17 mouse cellular contexts compared by ENCODE assay signal in the genomic region with DNA sequence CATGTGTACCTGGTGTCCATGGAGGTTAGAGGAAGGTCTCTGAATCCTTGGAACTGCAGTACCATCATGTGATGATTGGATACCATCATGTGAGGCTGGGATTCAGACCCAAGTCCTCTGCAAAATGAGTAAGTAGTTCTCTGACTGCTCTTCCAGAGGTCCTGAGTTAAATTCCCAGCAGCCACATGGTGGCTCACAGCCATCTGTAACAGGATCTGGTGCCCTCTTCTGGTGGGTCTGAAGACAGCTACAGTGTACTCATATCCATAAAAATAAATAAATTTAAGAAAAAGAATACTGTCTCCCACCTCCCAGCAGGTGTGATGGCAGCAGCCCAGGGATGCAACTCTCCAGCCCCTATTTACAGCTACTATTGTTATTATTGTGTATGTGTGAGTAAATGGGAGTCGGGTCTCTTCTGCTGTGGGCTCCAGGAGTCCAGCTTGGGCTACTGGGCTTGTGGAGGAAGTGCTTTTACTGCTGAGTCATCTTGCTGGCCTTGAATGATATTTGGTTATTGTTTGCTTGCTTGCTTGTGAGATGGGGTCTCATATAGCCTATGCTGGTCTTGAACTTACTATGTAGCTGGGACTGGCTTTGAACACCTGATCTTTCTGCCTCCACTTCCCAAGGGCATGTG. TPM values are rescaled to one million over a fixed set of nuclear protein-coding genes. Genes with fewer than 3 reads are reported as not detected.
DNase-seq lines count a peak whose midpoint lies in the region; ATAC-seq and TF ChIP-seq lines count a peak whose summit lies in the region.
"Had no signal": no experiment of that assay in that cellular context is flagged by ENCODE, and none has a peak within 500 bp of the region (broad histone marks: within the 10 kb centered on the region; RNA-seq: fewer than 3 reads in every experiment).

No protein-coding gene starts in this region.

- no peak overlapping the region for H3K4me3 ChIP-seq in liver, postnatal 0 days (ENCODE audit: low read depth, low read length)
- no peak overlapping the region for H3K4me3 ChIP-seq in liver, embryonic 11.5 days (ENCODE audit: low read depth, low read length)
- H3K4me3 ChIP-seq: embryonic facial prominence, embryonic 13.5 days; kidney, embryonic 15.5 days; layer of hippocampus, adult 2 months; limb, embryonic 12.5 days; neural tube, embryonic 12.5 days had no signal

- TF ChIP-seq CTCF in liver, postnatal 0 days (IDR thresholded peaks at IDR 0.05; ENCODE audit: low read depth), result peak; percentile 33

- no peak overlapping the region for H3K9ac ChIP-seq in liver, postnatal 0 days (replicated peaks)
- H3K9ac ChIP-seq in liver, embryonic 11.5 days (ENCODE audit: low read depth, low read length), result no peak overlapping the region
- H3K9ac ChIP-seq: embryonic facial prominence, embryonic 13.5 days; kidney, embryonic 15.5 days; limb, embryonic 12.5 days; neural tube, embryonic 12.5 days had no signal

- DNase-seq in liver, postnatal 0 days, result no peak
- no peak for DNase-seq in liver, embryonic 11.5 days (ENCODE audit: low spot score)
- peak; percentile 70 for DNase-seq in ES-CJ7 (ENCODE audit: low read depth, low spot score)
- peak; percentile 13 for DNase-seq in splenic B cell, adult 2 months (ENCODE audit: low read depth, low spot score)
- no peak for DNase-seq in testis, postnatal 10 days (ENCODE audit: low spot score)
- no peak for DNase-seq in cerebellum, adult 9-10 months
- DNase-seq: adrenal gland, adult 2 months; cerebellum, adult 11 months; gastrocnemius, postnatal 10 days; lung, postnatal 14 days; thymus, adult 18-20 months had no signal

- H3K4me2 ChIP-seq in liver, postnatal 0 days (ENCODE audit: low read depth, low read length), result no peak overlapping the region
- H3K4me2 ChIP-seq in liver, embryonic 11.5 days, result no peak overlapping the region
- H3K4me2 ChIP-seq: embryonic facial prominence, embryonic 13.5 days; kidney, embryonic 15.5 days; limb, embryonic 12.5 days; neural tube, embryonic 12.5 days had no signal

- H3K27me3 ChIP-seq in liver, postnatal 0 days (ENCODE audit: insufficient read depth, low read length), result no peaks in the 10 kb centered on the region
- no peaks in the 10 kb centered on the region for H3K27me3 ChIP-seq in liver, embryonic 11.5 days (replicated peaks; ENCODE audit: control insufficient read depth, insufficient read depth, low read length)
- no peaks in the 10 kb centered on the region for H3K27me3 ChIP-seq in splenic B cell, adult 2 months (ENCODE audit: control insufficient read depth, insufficient read depth, low read length, poor library complexity, severe bottlenecking)
- H3K27me3 ChIP-seq: embryonic facial prominence, embryonic 13.5 days; kidney, embryonic 15.5 days; limb, embryonic 12.5 days; neural tube, embryonic 12.5 days had no signal

- H3K27ac ChIP-seq in liver, postnatal 0 days (ENCODE audit: low read depth), result no peak overlapping the region
- H3K27ac ChIP-seq in liver, embryonic 11.5 days (ENCODE audit: low read depth, low read length), result no peak overlapping the region
- H3K27ac ChIP-seq: embryonic facial prominence, embryonic 13.5 days; kidney, embryonic 15.5 days; layer of hippocampus, adult 2 months; limb, embryonic 12.5 days; neural tube, embryonic 12.5 days had no signal

- H3K9me3 ChIP-seq in liver, postnatal 0 days (ENCODE audit: low read length), result no peaks in the 10 kb centered on the region
- H3K9me3 ChIP-seq in liver, embryonic 11.5 days (ENCODE audit: control insufficient read depth, low read length), result no peaks in the 10 kb centered on the region
- H3K9me3 ChIP-seq: embryonic facial prominence, embryonic 13.5 days; kidney, embryonic 15.5 days; limb, embryonic 12.5 days; neural tube, embryonic 12.5 days had no signal

- 63% methylated on average over 1 of the region's 1 CpGs for WGBS in liver, postnatal 0 days (ENCODE audit: insufficient replicate concordance)
- 73% methylated on average over 1 of the region's 1 CpGs for WGBS in liver, embryonic 11.5 days

- H3K36me3 ChIP-seq in liver, postnatal 0 days (replicated peaks; ENCODE audit: insufficient read depth, low read length), result no peaks in the 10 kb centered on the region
- no peaks in the 10 kb centered on the region for H3K36me3 ChIP-seq in liver, embryonic 11.5 days (ENCODE audit: control insufficient read depth, insufficient read depth, low read length)
- H3K36me3 ChIP-seq in splenic B cell, adult 2 months (ENCODE audit: control insufficient read depth, insufficient read depth, low read length, poor library complexity, severe bottlenecking), result no peaks in the 10 kb centered on the region
- H3K36me3 ChIP-seq: embryonic facial prominence, embryonic 13.5 days; kidney, embryonic 15.5 days; limb, embryonic 12.5 days; neural tube, embryonic 12.5 days had no signal

- no peak for ATAC-seq in liver, postnatal 0 days
- ATAC-seq in liver, embryonic 11.5 days (replicated peaks; ENCODE audit: low FRiP score), result no peak
- ATAC-seq in common myeloid progenitor, adult 5-6 weeks (replicated peaks; ENCODE audit: low read depth, poor library complexity, severe bottlenecking), result 0 out of 2 replicates have a peak, but pooled peaks have one; percentile 39

- H3K4me1 ChIP-seq in liver, postnatal 0 days (ENCODE audit: insufficient read depth), result peaks cover 9% of the 10 kb centered on the region
- no peaks in the 10 kb centered on the region for H3K4me1 ChIP-seq in liver, embryonic 11.5 days (replicated peaks; ENCODE audit: control insufficient read depth, insufficient read depth, low read length)
- H3K4me1 ChIP-seq: embryonic facial prominence, embryonic 13.5 days; kidney, embryonic 15.5 days; limb, embryonic 12.5 days; neural tube, embryonic 12.5 days had no signal

- no peak for TF ChIP-seq EP300 in liver, postnatal 0 days (IDR thresholded peaks at IDR 0.05; ENCODE audit: low read depth)

RNA-seq across cellular contexts. Expression of a gene that starts 13.5 kb away (rescaled TPM):
- polyA plus RNA-seq in liver, postnatal 0 days (2015; fragmentation: Nextera tagmentation; extraction: Ambion mirVana), result 18.5 and 19.6 TPM in 2 replicates
- 41.3 and 45.0 TPM in 2 replicates for polyA plus RNA-seq in liver, embryonic 11.5 days (2014; fragmentation: Nextera tagmentation; extraction: Ambion mirVana)
- 80.3 and 138 TPM in 2 replicates for total RNA-seq in common myeloid progenitor, adult 5-6 weeks (2017)

Comparison
In these comparisons a context has a peak if more than half of its experiments do, and no peak if none do; other contexts are left out.
1. DNase-seq: peak in ES-CJ7 (single experiment) and splenic B cell, adult 2 months (single experiment); none in liver, postnatal 0 days (single experiment), liver, embryonic 11.5 days (single experiment), testis, postnatal 10 days (single experiment) and cerebellum, adult 9-10 months (single experiment).